Mouse (Mus musculus) lung, postnatal 14 days (tissue): Measurements from ENCODE around the gene Fads2.

Experiments
- DNase-seq: peaks from one replicate; pipeline ENCODE4 v3.0.0; 2021

Fads2 gene

DNA sequence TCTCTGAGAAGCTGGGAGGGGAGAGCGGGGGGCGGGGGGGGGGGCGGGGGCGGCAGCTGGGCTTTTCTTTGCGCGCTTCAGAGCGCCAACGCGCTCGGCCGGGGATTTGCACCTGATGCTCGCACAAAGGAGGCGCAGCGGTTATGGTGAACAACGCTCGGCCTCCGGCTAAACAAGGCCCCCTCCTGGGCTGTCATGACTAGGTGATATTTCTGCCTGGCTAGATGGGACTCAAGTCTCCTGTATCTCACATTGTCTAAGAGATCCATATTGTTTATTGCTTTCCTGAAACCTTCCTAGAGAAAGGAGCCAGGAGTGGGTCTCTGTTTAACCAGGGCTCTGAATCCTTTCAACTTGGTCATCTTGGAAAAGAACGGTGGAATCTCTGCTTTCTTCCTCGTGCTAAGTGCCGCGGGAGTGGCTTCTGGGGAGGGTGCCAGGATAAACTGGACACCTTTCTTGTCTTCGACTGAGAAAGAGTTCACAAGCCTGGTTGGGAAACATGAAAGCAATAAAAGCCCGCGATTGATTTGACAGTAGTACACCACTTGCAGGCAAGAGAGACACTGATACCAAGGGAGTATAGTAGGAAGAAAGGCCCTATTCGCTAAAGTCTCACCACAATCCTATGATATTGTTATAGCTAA is 631 bp upstream of the Fads2 start:
- DNase-seq, result peak; percentile 10

DNA sequence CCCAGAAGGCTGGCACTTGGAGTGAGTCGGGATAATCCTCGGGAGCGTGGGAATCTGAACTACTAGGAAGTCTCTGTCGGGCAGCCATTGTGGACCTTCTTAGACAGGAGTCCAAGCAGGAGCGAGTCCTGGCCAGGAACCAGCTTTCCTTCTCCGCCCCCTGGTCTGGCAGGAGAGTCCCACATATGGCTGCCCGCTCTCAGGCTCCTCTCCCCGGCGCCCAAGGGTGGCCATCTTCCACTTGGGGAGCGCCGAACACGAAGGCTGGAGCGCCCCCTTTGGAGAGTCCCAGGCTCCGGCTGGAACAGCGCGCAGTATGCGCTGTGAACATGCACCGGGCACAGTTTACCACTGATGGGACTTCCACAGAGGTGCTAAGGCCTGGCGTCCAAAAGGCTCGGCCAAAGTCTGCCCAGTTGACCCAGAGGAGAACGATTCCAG is 895 bp downstream of the Fads2 start:
- peak; percentile 85 for DNase-seq

DNA sequence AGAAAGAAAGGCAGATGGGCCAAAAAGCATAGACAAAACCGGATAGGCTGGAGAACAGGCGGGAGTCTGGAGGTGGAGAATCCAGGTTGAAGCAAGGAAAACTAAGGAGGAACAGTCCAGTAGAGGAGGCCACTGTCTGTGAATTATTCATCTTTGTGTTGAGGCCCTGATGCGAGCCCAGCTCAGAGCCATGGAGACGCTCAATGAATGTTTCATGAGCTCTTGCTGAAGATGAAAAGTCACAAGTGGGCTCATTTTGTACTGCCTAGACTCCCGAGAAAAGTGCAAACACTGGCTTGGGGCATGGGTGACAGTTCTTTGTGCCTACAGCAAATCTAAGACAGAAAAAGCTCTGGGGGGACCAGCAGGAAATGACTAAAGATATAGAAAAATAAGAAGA is 3.7 kb downstream of the Fads2 start:
- DNase-seq, result no peak

DNA sequence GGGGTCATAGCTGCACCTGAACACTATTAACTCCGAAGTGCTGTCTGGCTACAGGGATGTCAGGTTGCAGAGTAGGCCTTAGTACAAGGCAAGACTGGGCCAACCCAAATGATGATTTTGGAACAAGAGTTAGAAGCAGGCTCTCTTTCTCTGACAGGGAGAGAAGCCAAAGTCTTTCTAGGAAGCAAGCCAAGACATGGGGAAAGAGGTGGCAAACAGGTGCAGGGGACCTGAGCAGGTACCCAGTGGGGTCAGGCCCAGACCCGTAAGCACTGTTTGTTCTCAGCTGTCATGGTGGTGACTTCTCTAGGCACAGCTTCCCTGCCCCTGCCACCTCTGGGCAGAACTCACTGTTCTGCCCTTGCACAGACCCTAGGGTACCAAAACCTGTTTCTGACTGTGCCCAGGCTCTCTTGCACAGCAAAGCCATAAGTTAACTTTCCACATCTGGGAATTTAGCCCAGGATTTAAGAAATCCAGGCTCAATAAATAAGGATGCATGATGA is 5.1 kb downstream of the Fads2 start:
- no peak for DNase-seq

DNA sequence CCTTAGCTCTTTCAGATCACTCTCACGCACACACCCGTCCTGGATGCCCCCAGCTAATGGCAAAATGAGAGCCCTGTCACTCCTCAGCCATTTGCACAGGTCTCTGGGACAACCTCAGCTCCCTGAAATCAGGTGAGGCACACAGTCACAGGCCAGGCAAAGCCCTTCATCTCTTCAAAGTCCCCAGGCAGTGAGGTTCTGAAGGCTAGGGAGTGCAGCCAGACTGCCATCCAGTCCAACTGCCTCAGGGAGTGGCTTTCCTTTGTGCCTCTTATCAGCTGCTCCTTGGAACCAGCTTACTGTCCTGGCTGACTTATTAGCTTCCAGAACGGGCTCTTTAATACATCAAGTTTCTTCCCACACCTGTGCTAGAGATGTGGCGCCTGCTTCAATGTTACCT is 6.9 kb downstream of the Fads2 start:
- no peak for DNase-seq

DNA sequence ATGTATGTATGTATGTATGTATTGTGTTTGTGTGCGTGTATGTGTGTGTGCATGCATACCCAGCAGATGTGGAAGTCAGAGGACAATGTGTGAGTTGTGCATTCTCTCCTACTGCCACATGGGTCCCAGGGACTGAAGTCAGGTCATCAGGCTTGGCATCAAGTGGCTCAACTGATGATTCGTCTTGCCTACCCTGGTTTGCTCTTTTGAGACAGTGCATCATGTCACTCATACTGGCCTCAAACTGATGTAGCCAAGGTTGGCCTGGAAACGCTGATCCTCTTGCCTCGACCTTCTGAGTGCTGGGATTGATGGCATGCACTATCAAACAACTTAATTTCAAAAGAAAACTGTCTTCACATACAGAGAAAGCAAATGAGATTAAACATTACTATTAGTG is 7.7 kb downstream of the Fads2 start:
- DNase-seq, result no peak

DNA sequence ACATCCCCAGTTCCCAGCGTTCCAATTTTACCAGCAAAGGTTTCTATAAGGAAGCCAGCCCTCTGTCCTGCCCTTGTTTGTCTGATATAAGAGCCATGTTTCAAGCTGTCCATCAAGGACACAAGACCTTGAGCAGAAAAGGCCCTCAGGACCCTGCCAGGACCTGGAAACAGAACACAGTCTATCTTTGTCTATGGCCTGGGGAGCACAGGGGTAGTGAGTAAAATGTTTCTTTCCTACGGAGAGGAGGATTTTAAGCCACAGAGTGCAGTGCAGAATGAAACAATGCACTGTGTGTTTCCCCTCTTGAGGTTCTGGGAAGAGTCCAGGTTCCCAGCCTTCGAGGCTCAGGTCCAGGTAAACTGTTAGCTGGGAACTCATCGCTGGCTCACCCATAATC is 14.6 kb downstream of the Fads2 start:
- no peak for DNase-seq

DNA sequence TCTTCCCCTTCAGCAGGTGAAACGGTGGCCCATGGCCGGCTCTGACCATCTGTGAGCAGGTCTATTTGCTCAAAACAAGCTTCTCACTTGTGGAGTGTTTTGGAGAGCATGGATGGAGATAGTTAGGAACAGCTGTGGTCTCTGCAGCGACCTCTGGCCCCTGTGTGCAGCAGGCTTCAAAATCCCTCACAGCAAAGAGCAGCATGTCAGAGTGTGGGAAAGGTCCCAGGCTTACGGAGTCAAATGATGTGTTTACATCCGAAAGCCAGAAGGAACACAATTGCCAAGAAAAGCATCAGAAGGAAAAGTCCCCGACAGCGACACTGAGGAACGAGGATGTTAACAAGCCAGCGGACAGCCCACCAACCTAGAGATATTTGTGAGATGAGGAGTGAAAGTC is 16.1 kb downstream of the Fads2 start:
- peak; percentile 20 for DNase-seq

DNA sequence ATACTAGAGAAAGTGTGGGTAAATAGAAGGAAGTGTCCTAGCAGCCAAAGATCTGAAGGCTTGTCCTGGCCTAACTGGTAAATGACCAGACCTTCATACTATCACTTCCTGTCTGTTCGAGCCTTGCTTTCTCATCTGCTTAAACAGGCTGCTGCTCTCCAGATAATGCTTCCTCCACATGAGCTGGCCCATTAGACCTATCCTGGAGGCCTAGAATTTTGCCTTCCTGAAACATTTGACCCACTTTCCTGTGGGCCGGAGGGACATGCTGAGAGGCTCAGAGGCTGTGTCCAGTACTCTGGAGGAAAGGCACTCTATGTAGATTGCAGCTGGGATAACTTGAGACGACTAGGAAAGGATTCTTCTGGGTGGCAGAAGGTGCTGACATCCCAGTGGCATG is 19.4 kb downstream of the Fads2 start:
- DNase-seq, result no peak

DNA sequence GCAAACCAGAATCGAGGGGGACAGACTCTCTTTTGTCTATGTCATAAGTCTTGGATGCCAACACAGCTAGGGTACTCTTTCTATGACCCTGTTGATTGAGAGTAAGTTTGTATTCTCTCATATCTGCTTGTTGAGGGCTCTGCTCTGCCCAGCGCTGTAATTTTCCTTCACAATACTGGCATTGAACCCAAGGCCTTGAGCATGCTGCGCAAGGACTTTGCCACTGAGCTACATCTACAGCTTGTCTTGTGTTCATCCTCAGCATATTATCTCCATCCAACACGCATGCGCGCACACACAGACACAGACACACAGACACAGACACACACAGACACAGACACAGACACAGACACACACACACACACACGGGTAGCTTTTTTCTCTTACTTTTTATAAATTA is 21.2 kb downstream of the Fads2 start:
- no peak for DNase-seq

DNA sequence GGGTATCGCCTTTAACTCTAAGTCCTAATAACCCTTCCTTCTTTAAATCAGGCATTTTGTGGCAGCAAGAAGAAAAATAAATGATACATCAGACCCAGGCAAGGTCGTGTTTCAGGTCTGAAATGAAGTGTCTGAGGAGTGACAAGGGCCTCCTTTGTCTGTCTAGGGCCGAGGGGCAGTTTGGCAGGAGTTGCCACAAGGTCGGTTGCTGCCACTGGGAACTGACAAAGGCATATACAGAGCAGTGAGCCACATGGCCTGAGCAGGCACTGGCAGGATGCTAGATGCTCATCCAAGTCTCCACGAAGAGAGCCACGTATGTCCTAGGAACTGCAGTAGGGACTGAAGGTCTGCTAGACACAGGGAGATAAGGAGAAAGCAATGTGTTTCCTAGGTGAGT is 23.2 kb downstream of the Fads2 start:
- DNase-seq, result no peak

DNA sequence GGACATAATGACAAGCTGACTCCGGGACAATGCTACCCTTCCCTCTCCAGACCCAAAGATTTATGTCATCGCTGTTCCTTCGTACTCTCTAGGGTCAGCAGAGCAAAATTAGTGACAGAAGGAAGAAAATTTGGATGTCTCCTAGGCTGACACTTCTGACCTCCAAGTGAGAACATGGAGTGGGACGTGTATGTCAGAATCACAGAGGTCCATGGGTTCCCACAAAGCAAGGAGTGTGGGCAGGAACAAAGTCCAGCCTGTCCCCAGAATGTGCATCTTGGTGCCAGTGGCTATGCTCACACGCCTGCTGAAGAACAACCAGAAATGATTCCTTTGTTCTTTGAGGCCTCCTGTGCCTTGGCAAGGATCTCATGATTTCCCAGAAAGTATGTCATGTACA is 28.4 kb downstream of the Fads2 start:
- no peak for DNase-seq

DNA sequence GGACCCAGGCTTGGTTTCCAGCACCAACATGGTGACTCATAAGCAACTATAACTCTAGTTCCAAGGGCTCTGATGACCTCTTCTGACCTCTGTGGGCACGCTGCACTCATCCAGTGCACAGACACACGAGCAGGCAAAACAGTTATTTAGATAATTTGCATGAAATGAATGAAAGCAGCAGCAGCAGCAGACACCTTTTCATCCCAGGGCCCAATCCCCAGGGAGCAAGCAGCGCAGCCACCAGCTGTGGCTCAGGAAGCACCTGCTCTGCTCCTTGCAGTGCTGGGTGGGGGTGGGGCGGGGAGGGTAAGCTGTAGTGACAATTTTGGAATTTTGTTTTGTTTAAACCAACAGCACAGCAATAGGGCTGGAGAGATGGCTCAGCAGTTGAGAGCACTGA is 29.7 kb downstream of the Fads2 start:
- no peak for DNase-seq

DNA sequence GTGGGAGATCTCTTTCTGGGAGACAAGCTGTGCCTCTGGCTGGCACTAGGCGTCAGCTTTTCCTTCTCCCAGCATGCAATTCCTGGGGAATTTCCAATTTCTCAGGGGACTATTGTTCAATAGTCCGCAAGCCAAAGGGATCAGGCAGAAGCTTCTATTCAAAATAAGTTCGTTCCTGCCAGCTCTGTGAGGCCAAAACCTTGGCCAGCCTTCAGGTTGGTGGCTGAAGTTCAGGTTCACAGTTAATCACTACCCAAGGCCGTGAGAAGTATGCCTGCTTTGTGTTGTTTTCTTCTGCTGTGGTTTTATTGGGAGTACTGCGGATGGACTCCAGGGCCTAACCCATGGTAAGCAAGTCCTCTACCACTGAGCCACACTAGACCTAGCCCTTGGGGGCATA is 30.4 kb downstream of the Fads2 start:
- DNase-seq, result no peak

DNA sequence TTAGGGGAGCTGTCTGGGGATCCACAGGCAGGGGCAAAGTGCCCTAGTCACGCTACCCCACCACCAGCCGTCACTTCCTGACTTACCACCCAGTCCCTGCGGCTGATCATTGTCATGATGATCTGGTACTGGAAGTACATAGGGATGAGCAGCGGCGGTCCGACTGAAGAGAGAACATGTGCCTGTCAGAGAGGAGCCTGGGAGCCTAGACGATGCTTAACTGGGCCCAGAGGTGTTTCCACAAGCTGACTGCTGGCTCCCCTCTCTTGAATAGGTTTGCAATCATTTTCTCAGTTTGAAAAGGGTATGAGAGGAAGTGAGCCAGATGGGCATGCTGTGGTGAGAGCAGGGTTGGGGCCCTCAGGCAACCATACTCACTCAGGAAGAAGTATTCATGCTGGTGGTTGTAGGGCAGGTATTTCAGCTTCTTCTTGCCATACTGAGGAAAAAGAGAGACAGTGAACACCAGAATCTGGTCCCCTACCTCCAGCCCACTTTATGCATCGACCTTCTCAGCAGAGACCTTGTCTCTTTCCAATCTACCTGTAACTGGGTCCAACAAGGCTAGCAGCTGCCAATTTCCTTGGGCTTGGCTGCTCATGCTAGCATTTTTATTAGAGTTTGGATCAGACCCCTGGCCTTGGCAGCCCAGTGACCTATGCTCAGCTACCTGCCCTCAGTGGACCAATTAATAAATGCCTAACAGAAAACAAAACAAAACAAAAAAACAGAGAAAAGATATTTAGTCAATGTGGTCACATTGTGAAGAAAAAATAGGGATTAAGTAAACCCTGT is 31.2 kb downstream of the Fads2 start:
- no peak for DNase-seq

DNA sequence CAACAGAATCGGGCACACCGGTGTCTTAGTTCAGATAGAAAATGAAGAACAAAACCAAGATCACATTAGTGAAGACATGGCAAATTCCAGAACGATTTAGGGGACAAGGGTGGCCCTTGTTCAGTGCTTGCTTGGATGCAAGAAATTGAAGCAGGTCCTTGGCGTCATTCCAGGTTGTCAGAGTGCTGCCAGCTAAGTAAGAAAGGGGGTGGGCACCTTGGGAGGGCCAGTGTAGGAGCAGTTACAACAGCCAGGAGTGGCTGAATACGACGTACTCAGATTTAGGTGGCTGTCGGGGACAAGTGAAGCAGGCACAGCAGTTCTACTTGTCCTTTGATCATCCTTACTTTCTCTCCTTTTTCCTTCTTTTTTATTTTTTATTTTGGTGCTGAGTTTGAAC is 33.8 kb downstream of the Fads2 start:
- DNase-seq, result no peak

DNA sequence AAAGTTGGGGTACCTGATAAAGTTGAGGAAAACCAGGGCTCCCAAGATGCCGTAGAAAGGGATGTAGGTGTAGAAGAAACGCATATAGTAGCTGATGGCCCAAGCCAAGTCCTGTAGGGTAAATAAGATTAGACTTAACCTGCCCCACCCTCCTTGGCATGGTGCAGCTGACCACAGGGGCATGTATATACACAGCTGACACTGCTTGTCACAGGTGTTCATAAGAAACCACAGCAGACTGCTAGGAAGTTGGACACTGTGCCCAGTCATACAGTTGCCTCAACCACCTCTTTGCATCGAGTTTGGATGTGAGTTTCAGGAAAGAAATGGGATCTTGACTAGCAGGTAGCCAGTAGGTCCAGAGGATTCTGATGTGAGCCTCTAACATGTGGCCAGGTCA is 35.0 kb downstream of the Fads2 start:
- DNase-seq, result no peak

DNA sequence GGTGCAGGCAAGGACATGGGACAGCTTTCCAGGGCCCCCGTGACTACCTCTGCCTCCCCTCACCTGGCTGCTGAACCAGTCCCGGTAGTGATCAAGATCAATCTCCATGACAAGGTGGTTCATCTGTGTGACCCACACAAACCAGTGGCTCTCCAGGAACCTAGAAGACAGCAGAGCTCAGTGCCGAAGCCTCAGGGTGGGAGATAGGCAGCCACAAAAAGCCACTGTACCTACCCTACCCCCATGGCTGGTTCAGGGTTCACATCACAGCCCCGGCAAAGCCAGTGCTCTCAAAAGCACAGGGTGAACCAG is 35.4 kb downstream of the Fads2 start:
- DNase-seq, result no peak

DNA sequence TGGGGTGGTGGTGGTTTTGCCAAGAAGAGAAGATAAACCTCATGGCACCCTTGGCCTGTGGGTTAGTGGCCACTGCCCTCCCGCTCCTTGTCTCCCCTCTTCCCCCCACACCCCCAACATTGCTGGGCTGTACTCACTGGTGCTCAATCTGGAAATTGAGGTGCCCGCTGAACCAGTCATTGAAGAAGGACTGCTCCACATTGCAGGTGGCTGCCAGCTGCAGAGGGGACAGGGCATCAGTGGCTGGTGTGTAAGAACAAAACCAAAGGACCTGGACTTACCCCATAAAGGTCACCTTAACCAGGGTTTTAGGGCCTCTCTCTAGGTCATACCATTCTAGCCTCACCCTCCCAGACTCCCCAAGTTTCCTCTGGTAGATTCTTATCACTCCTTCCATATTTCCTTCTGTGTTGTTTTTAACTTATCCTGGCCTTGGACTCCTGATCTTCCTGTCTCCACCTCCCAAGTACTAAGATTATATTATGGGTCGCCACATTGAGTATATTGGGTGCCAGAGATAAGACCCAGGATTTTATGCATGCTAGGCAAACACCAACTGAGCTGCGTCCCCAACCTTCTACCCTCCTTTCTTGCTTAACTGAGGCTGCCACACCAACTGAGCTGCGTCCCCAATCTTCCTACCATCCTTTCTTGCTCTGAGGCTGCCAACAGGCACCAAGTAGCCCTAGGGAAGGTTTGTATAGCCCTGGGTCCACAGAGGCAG is 35.9 kb downstream of the Fads2 start:
- DNase-seq, result no peak

DNA sequence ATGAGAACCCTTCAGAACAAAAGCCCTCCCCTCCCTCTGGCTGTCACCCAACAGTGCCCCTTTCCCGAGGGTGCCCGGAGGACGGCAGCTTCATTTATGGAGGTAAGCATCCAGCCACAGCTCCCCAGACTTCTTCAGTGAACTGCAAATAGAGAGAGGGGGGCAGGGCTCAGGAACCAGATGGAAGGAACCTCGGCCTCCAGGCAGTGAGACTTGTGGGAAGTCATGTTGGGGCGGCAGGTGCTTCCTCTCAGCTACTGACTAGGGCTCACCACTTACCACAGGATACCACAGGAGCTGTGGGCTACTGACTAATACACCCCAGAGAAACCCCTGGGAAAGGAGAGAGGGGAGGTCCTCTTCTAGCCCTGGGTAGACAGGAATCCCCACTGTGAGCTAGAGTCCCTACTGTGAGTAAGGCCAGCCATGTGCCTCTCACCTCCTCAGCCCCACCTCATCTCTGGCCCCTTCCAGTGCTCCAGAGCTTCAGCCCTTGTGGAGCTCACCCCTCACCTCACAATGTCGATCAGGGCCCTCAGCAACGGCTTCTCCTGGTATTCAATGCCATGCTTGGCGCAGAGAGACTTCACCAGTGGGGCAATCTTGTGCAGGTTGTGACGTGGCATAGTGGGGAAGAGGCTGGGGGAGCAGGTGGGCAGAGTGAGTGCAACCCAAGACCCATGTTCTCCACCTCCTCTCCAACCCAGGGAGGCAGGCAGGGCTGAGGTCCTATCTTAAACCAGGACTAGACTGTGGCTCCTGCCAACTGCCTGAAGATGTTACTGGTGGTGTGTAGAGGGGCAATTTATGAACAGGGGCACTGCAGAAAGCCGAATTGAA is 37.2 kb downstream of the Fads2 start:
- DNase-seq, result no peak

DNA sequence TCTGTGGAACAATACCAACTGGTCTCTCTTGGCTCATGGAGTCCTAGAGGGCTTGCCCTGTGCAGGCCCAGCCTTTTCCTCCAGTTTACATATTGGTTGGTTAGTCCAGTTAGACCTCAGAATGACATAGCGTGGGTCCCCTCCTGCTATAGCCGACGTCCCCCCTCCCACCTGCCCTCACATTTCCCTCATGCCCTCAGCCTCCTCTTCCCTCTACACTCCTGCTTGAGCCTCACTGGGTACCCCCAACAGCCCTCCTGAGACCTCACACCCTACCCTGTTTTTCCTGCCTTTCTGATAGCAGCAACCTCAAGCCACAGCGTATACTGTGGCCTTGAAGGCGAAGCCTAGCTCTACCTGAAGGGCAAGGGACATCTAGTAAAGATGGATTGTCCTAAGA is 38.7 kb downstream of the Fads2 start:
- no peak for DNase-seq

DNA sequence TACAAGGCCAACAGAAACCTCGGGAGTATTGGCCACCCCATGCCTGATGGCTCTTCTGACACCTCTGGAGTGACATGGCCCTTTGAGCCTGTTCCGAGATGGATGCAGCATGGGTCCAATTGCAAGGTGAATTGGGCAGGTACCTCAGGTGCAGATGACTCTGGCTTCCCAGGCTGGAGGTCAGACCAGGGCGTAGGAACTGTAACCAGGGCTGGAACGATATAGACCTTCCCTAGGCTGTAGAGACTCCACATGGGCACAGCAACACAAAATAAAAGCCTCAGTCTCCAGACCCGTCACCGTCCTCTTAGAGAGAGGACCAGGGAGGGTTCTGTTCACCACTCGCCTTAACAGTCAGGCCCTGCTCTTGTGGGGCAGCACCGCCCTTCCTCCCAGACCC is 39.3 kb downstream of the Fads2 start:
- DNase-seq, result no peak

DNA sequence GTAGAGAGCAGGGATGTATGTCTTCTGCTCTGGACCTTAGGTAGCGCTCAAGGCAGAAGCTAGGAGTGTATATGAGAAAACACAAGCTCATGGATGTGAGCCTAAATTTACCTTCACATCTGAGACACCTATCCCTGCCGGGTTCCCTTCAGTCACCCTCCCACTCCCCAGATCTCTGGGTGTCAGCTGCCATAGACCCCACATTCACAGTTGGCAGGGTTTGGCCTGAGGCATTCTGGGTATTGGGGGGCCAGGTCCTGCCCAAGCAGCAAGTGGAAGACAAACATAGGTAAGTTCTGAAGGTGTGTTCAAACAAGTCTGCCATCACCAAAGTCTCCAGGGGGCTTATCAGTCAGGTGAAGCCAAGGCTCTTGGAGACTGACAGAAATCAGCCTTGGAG is 39.9 kb downstream of the Fads2 start:
- no peak for DNase-seq
